Mouse (Mus musculus) E14TG2a.4 (cell line): ENCODE results near the gene S100a5.

Experiments
- H3K27me3 ChIP-seq: 2 replicates; pipeline ENCODE4 v1.6.1; 2014; ENCODE audit warnings: low read length, control low read depth; ENCODE audit not compliant: insufficient read depth
- H3K36me3 ChIP-seq: 2 replicates; pipeline ENCODE4 v1.6.1; 2014; ENCODE audit warnings: low read length, control low read depth; ENCODE audit not compliant: insufficient read depth
- H3K4me1 ChIP-seq: replicated peaks from 2 replicates; pipeline ENCODE4 v1.6.1; 2014; ENCODE audit warnings: low read depth, low read length, control low read depth
- H3K4me3 ChIP-seq: replicated peaks from 2 replicates; pipeline ENCODE4 v1.5.1; 2014; ENCODE audit warnings: mild to moderate bottlenecking, low read length
- H3K9me3 ChIP-seq: 2 replicates; pipeline ENCODE4 v1.6.1; 2014; ENCODE audit warnings: low read length, control low read depth
- CTCF ChIP-seq: conservative IDR thresholded peaks from 2 replicates; pipeline ENCODE4 v1.5.1; 2014; ENCODE audit warnings: low read length
- NANOG ChIP-seq: IDR thresholded peaks from 2 replicates; pipeline ENCODE4 v1.6.1; 2014; ENCODE audit warnings: borderline replicate concordance, low read length, mixed read lengths
- POU5F1 ChIP-seq: IDR thresholded peaks from 2 replicates; pipeline ENCODE4 v1.6.1; 2014; ENCODE audit warnings: low read length, borderline replicate concordance

S100a5 gene

GRCm38 (mm10) chr3:90659364-90660044 lies 51.2 kb downstream of the S100a5 start:
- Histone ChIP-seq H3K9me3 (no peaks in the 10 kb centered on the region), H3K36me3 (no peaks in the 10 kb centered on the region), H3K4me3 (no peak overlapping the region), H3K4me1 (no peaks in the 10 kb centered on the region), H3K27me3 (peaks cover 6% of the 10 kb centered on the region; the same call in 1 of the 2 replicates)
- TF ChIP-seq CTCF (no peak), NANOG (no peak), POU5F1 (no peak)
